Mouse (Mus musculus) cerebellum, adult 2 months (tissue): ENCODE results near the gene Litaf. TPM values are rescaled to one million over a fixed set of nuclear protein-coding genes. Genes with fewer than 3 reads are reported as not detected.

Source experiments
- DNase-seq, 2 experiments: peaks; one replicate each; pipeline ENCODE4 v3.0.0; 2021
- H3K27ac ChIP-seq: fragments of 200-500 bp; 2 replicates; pipeline ENCODE4 v1.5.1; 2012; ENCODE audit warnings: low read length, control low read depth, inconsistent platforms; ENCODE audit not compliant: insufficient read depth
- H3K27me3 ChIP-seq: fragments of 200-500 bp; 2 replicates; pipeline ENCODE4 v1.6.1; 2012; ENCODE audit warnings: inconsistent platforms, mild to moderate bottlenecking, low read length, moderate library complexity; ENCODE audit not compliant: control insufficient read depth, insufficient read depth
- H3K4me1 ChIP-seq: fragments of 200-500 bp; 2 replicates; pipeline ENCODE4 v1.6.1; 2011; ENCODE audit warnings: low read length; ENCODE audit not compliant: control insufficient read depth, insufficient read depth
- H3K4me3 ChIP-seq: fragments of 200-500 bp; replicated peaks from 2 replicates; pipeline ENCODE3; 2011; ENCODE audit warnings: mild to moderate bottlenecking, low read depth, low read length, control low read depth; ENCODE audit not compliant: insufficient read depth
- CTCF ChIP-seq: fragments of 200-500 bp; IDR thresholded peaks from 2 replicates; pipeline ENCODE4 v1.5.1; 2011; ENCODE audit warnings: low read depth, mild to moderate bottlenecking, control low read depth, low read length, moderate library complexity, borderline replicate concordance; ENCODE audit not compliant: insufficient read depth
- POLR2A ChIP-seq: fragments of 200-500 bp; IDR thresholded peaks from 2 replicates; pipeline ENCODE4 v1.6.1; 2011; ENCODE audit warnings: low read length, control low read depth, borderline replicate concordance; ENCODE audit not compliant: insufficient read depth
- WGBS: fragments of 180-500 bp; shearing (Covaris S2); methylation state at CpG from one replicate; pipeline ENCODE4 v1.1.7; 2018; 5-methylcytosine and 5-hydroxymethylcytosine counted together
- polyA plus RNA-seq: library from polyadenylated mRNA; depleted of rRNA; stranded (reverse); fragments of >200 nt; gene quantifications from 2 replicates; pipeline ENCODE4 v1.2.3, GENCODE M21; 2012

The Litaf gene
- polyA plus RNA-seq, 1 experiment, result 82.3 TPM

- TF ChIP-seq POLR2A (no peak), CTCF (no peak)
These were observed 6.5 kb upstream of the Litaf start for GRCm38 (mm10) chr16:11072454-11072853.

GRCm38 (mm10) chr16:11071887-11072286, 5.9 kb upstream of the Litaf start:
- no peaks in the 10 kb centered on the region for H3K27me3 ChIP-seq
- H3K27ac ChIP-seq, result peak overlapping the region; percentile 30
- peaks cover 54% of the 10 kb centered on the region for H3K4me1 ChIP-seq
- DNase-seq, result no peak
- 66% methylated on average over 4 of the region's 4 CpGs for WGBS
- no peak for TF ChIP-seq POLR2A
- TF ChIP-seq CTCF, result no peak
- H3K4me3 ChIP-seq, result no peak overlapping the region

More at GRCm38 (mm10) chr16:11072454-11072853, 6.5 kb upstream of the Litaf start:
- Histone ChIP-seq H3K27ac (0 out of 2 replicates have a peak overlapping the region, but pooled peaks have one; percentile 3), H3K4me3 (no peak overlapping the region), H3K4me1 (peaks cover 54% of the 10 kb centered on the region), H3K27me3 (no peaks in the 10 kb centered on the region)
- DNase-seq, result peak; percentile 29 to 38
- WGBS, result 61% methylated on average over 8 of the region's 8 CpGs

- Histone ChIP-seq H3K4me3 (no peak overlapping the region), H3K27ac (peak overlapping the region; percentile 30), H3K4me1 (peaks cover 54% of the 10 kb centered on the region), H3K27me3 (no peaks in the 10 kb centered on the region)
- DNase-seq, result peak; percentile 88 to 93
- WGBS, result 4% methylated on average over 5 of the region's 5 CpGs
- peak; percentile 33; the same call in 1 of the 2 replicates for TF ChIP-seq CTCF
- no peak for TF ChIP-seq POLR2A
These were observed 5.2 kb upstream of the Litaf start for GRCm38 (mm10) chr16:11071176-11071575.

- TF ChIP-seq POLR2A, result no peak
- TF ChIP-seq CTCF, result no peak
- DNase-seq, result peak in 1 of 2 experiments; percentile 42
- peak overlapping the region; percentile 66 for H3K27ac ChIP-seq
- WGBS, result 57% methylated on average over 7 of the region's 7 CpGs
- peaks cover 54% of the 10 kb centered on the region for H3K4me1 ChIP-seq
- H3K4me3 ChIP-seq, result no peak overlapping the region
- H3K27me3 ChIP-seq, result no peaks in the 10 kb centered on the region
These were observed 3.9 kb upstream of the Litaf start for GRCm38 (mm10) chr16:11069710-11070420.

GRCm38 (mm10) chr16:11069271-11069670, 3.3 kb upstream of the Litaf start:
- Histone ChIP-seq H3K27me3 (no peaks in the 10 kb centered on the region), H3K4me1 (peaks cover 54% of the 10 kb centered on the region), H3K4me3 (no peak overlapping the region), H3K27ac (no peak overlapping the region)
- WGBS, result 37% methylated on average over 6 of the region's 6 CpGs
- no peak for DNase-seq
- TF ChIP-seq CTCF, result no peak

- 94% methylated on average over 3 of the region's 3 CpGs for WGBS
- Histone ChIP-seq H3K27me3 (no peaks in the 10 kb centered on the region), H3K4me3 (no peak overlapping the region), H3K4me1 (peaks cover 49% of the 10 kb centered on the region), H3K27ac (no peak overlapping the region)
- TF ChIP-seq CTCF (no peak), POLR2A (no peak)
- no peak for DNase-seq
These were observed 2.7 kb upstream of the Litaf start for GRCm38 (mm10) chr16:11068666-11069065.

GRCm38 (mm10) chr16:11066833-11067191, 855 bp upstream of the Litaf start:
- Histone ChIP-seq H3K4me3 (peak overlapping the region; percentile 75), H3K27me3 (no peaks in the 10 kb centered on the region), H3K27ac (peak overlapping the region; percentile 84), H3K4me1 (peaks cover 33% of the 10 kb centered on the region)
- peak; percentile 71 to 74 for DNase-seq
- WGBS, result 2% methylated on average over 22 of the region's 22 CpGs
- TF ChIP-seq POLR2A, result no peak
- TF ChIP-seq CTCF, result no peak

- WGBS, result 57% methylated on average over 5 of the region's 5 CpGs
- TF ChIP-seq CTCF (no peak), POLR2A (no peak)
- peaks cover 21% of the 10 kb centered on the region for H3K4me1 ChIP-seq
These were observed 526 bp downstream of the Litaf start for GRCm38 (mm10) chr16:11065431-11065830.

More at GRCm38 (mm10) chr16:11065431-11065830, 526 bp downstream of the Litaf start:
- no peak for DNase-seq
- H3K27ac ChIP-seq, result no peak overlapping the region
- no peaks in the 10 kb centered on the region for H3K27me3 ChIP-seq
- peak overlapping the region; percentile 75 for H3K4me3 ChIP-seq
